Mouse (Mus musculus): ENCODE measurements around the gene Gpn2.

DNA sequence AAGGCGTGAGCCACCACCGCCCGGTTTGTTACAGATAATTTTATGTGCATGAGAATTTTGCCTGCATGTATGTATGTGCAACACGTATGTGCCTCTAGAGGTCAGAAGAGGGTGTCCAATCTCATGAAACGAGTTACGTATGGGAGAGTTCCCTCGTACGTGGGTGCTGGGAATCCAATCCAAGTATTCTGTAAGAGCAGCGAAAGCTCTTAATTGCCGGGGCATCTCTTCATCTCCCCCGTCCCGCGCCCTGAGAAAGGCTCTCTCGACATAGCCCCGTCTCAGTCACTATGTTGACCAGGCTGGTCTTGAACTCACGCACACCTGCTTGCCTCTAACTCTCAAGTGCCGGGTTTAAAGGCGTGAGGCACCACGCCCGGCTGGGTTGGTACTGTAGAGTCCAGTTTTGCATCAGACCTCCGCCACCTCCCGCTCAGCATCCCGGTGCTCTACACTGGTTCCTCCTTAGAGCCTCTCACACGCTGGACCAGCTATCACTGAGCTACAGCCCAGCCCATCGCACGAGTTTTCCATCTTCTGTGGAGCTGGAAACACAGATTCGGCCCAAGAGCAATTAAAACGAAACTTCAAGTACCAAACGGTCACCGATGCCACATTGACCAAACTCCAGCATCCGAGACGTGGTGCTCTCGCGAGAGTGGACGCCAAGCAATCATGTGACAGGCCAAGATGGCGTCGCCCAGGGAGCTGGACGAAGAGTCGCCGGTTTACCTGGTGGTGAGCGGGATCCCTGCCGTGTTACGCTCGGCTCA lies 9.9 kb upstream of the Gpn2 start, which contains the start of gene Gpatch3:
- no peak for TF ChIP-seq CTCF (IDR thresholded peaks at IDR 0.05; ENCODE audit: low read depth, low read length)
- TF ChIP-seq POLR2A (IDR thresholded peaks at IDR 0.05; ENCODE audit: borderline replicate concordance, low read depth, low read length), result no peak; the same call in 1 of the 2 replicates

All from bone marrow macrophage, adult 2 months (primary cell).